Mouse (Mus musculus) forebrain, embryonic 16.5 days (tissue): ENCODE data around the gene Per2. TPM values are rescaled to one million over a fixed set of nuclear protein-coding genes. Genes with fewer than 3 reads are reported as not detected.

ENCODE experiments used
- ATAC-seq: fragments of 200-750 bp; cut with Nextera tagmentation; 2 replicates; pipeline ENCODE4 v1.8.0; 2017; ENCODE audit warnings: mild to moderate bottlenecking, moderate library complexity
- H3K27ac ChIP-seq: fragments of 300-500 bp; sonication (generic); 2 replicates; pipeline ENCODE4 v1.5.1; 2014; ENCODE audit warnings: low read length, control low read depth
- H3K27me3 ChIP-seq: fragments of 300-500 bp; sonication (generic); replicated peaks from 2 replicates; pipeline ENCODE4 v1.6.1; 2014; ENCODE audit warnings: low read length; ENCODE audit not compliant: control insufficient read depth, insufficient read depth
- H3K36me3 ChIP-seq: fragments of 300-500 bp; sonication (generic); 2 replicates; pipeline ENCODE4 v1.6.1; 2014; ENCODE audit not compliant: control insufficient read depth, insufficient read depth
- H3K4me1 ChIP-seq: fragments of 300-500 bp; sonication (generic); replicated peaks from 2 replicates; pipeline ENCODE4 v1.6.1; 2014; ENCODE audit warnings: low read length; ENCODE audit not compliant: control insufficient read depth, insufficient read depth
- H3K4me2 ChIP-seq: fragments of 300-500 bp; sonication (generic); 2 replicates; pipeline ENCODE4 v1.6.1; 2014; ENCODE audit warnings: mild to moderate bottlenecking, low read length, control low read depth
- H3K4me3 ChIP-seq: fragments of 300-500 bp; sonication (generic); replicated peaks from 2 replicates; pipeline ENCODE4 v1.5.1; 2014; ENCODE audit warnings: mild to moderate bottlenecking, low read length, control low read depth
- H3K9ac ChIP-seq: fragments of 300-500 bp; sonication (generic); replicated peaks from 2 replicates; pipeline ENCODE4 v1.6.1; 2014; ENCODE audit warnings: low read depth, low read length, control low read depth
- H3K9me3 ChIP-seq: fragments of 300-500 bp; sonication (generic); 2 replicates; pipeline ENCODE4 v1.6.1; 2016; ENCODE audit warnings: low read length; ENCODE audit not compliant: control insufficient read depth
- WGBS: fragments of 180-500 bp; shearing (Covaris S2); extraction: QIAGEN DNeasy Blood & Tissue Kit; methylation state at CpG from one replicate; pipeline ENCODE4 v1.1.7; 2014; 5-methylcytosine and 5-hydroxymethylcytosine counted together
- polyA plus RNA-seq: library from polyadenylated mRNA; unstranded; fragments of >200 nt; fragmentation: Nextera tagmentation; extraction: Ambion mirVana; gene quantifications from 2 replicates; pipeline ENCODE4 v1.2.1, GENCODE M21; 2015

The Per2 gene
- polyA plus RNA-seq, 1 experiment from 2014 or later, result 5.6 TPM

- H3K4me3 ChIP-seq, result no peak overlapping the region
- H3K9me3 ChIP-seq, result no peaks in the 10 kb centered on the region
- WGBS, result 90% methylated on average over 3 of the region's 3 CpGs
- H3K9ac ChIP-seq, result no peak overlapping the region
- no peak overlapping the region for H3K27ac ChIP-seq
- H3K4me1 ChIP-seq, result peaks cover 39% of the 10 kb centered on the region
- no peak for ATAC-seq
- no peak overlapping the region for H3K4me2 ChIP-seq
- no peaks in the 10 kb centered on the region for H3K36me3 ChIP-seq
- no peaks in the 10 kb centered on the region for H3K27me3 ChIP-seq
Measured at GRCm38 (mm10) chr1:91454927-91455326, 4.2 kb downstream of the Per2 start.

- H3K27ac ChIP-seq, result no peak overlapping the region
- no peaks in the 10 kb centered on the region for H3K27me3 ChIP-seq
- H3K9me3 ChIP-seq, result no peaks in the 10 kb centered on the region
- WGBS, result 94% methylated on average over 3 of the region's 3 CpGs
- no peak for ATAC-seq
- H3K4me3 ChIP-seq, result no peak overlapping the region
- H3K36me3 ChIP-seq, result no peaks in the 10 kb centered on the region
- no peak overlapping the region for H3K9ac ChIP-seq
- peaks cover 36% of the 10 kb centered on the region for H3K4me1 ChIP-seq
- H3K4me2 ChIP-seq, result no peak overlapping the region
Measured at GRCm38 (mm10) chr1:91454366-91454765, 4.8 kb downstream of the Per2 start.

GRCm38 (mm10) chr1:91453932-91454331 lies 5.2 kb downstream of the Per2 start:
- H3K9ac ChIP-seq, result no peak overlapping the region
- ATAC-seq, result no peak
- no peaks in the 10 kb centered on the region for H3K36me3 ChIP-seq
- no peak overlapping the region for H3K4me3 ChIP-seq
- 87% methylated on average over 9 of the region's 9 CpGs for WGBS
- peaks cover 36% of the 10 kb centered on the region for H3K4me1 ChIP-seq
- no peak overlapping the region for H3K27ac ChIP-seq
- H3K9me3 ChIP-seq, result no peaks in the 10 kb centered on the region
- no peak overlapping the region for H3K4me2 ChIP-seq
- H3K27me3 ChIP-seq, result no peaks in the 10 kb centered on the region

- peaks cover 5% of the 10 kb centered on the region; the same call in 1 of the 2 replicates for H3K9me3 ChIP-seq
- H3K27ac ChIP-seq, result no peak overlapping the region
- ATAC-seq, result no peak
- peaks cover 15% of the 10 kb centered on the region for H3K4me1 ChIP-seq
- H3K4me2 ChIP-seq, result no peak overlapping the region
- no peak overlapping the region for H3K4me3 ChIP-seq
- peaks cover 19% of the 10 kb centered on the region for H3K36me3 ChIP-seq
- 83% methylated on average over 5 of the region's 5 CpGs for WGBS
- no peaks in the 10 kb centered on the region for H3K27me3 ChIP-seq
- no peak overlapping the region for H3K9ac ChIP-seq
Measured at GRCm38 (mm10) chr1:91451547-91452084, 7.5 kb downstream of the Per2 start.

- Histone ChIP-seq H3K4me2 (no peak overlapping the region), H3K4me3 (no peak overlapping the region), H3K9me3 (peaks cover 5% of the 10 kb centered on the region; the same call in 1 of the 2 replicates), H3K27ac (no peak overlapping the region), H3K36me3 (peaks cover 19% of the 10 kb centered on the region), H3K4me1 (peaks cover 7% of the 10 kb centered on the region), H3K9ac (no peak overlapping the region), H3K27me3 (no peaks in the 10 kb centered on the region)
- ATAC-seq, result no peak
- 92% methylated on average over 5 of the region's 5 CpGs for WGBS
Measured at GRCm38 (mm10) chr1:91450851-91451250, 8.3 kb downstream of the Per2 start.

GRCm38 (mm10) chr1:91448688-91449087 lies 10.4 kb downstream of the Per2 start:
- Histone ChIP-seq H3K27me3 (no peaks in the 10 kb centered on the region), H3K4me1 (no peaks in the 10 kb centered on the region), H3K27ac (no peak overlapping the region), H3K9ac (no peak overlapping the region), H3K4me2 (no peak overlapping the region), H3K4me3 (no peak overlapping the region), H3K36me3 (peaks cover 25% of the 10 kb centered on the region), H3K9me3 (peaks cover 5% of the 10 kb centered on the region; the same call in 1 of the 2 replicates)
- 95% methylated on average over 10 of the region's 10 CpGs for WGBS
- ATAC-seq, result no peak

GRCm38 (mm10) chr1:91446511-91446910 lies 12.6 kb downstream of the Per2 start:
- H3K4me2 ChIP-seq, result no peak overlapping the region
- H3K9ac ChIP-seq, result no peak overlapping the region
- no peaks in the 10 kb centered on the region for H3K4me1 ChIP-seq
- WGBS, result 94% methylated on average over 4 of the region's 4 CpGs
- ATAC-seq, result no peak
- peaks cover 5% of the 10 kb centered on the region; the same call in 1 of the 2 replicates for H3K9me3 ChIP-seq
- H3K27me3 ChIP-seq, result no peaks in the 10 kb centered on the region
- peaks cover 28% of the 10 kb centered on the region for H3K36me3 ChIP-seq
- no peak overlapping the region for H3K4me3 ChIP-seq
- no peak overlapping the region for H3K27ac ChIP-seq

- no peak overlapping the region for H3K9ac ChIP-seq
- no peak overlapping the region for H3K4me2 ChIP-seq
- ATAC-seq, result no peak
- H3K4me3 ChIP-seq, result no peak overlapping the region
- H3K4me1 ChIP-seq, result no peaks in the 10 kb centered on the region
- H3K9me3 ChIP-seq, result peaks cover 5% of the 10 kb centered on the region; the same call in 1 of the 2 replicates
- H3K36me3 ChIP-seq, result peaks cover 28% of the 10 kb centered on the region
- H3K27me3 ChIP-seq, result no peaks in the 10 kb centered on the region
- 82% methylated on average over 8 of the region's 8 CpGs for WGBS
- no peak overlapping the region for H3K27ac ChIP-seq
Measured at GRCm38 (mm10) chr1:91446060-91446459, 13.1 kb downstream of the Per2 start.

GRCm38 (mm10) chr1:91444841-91445830 lies 14.0 kb downstream of the Per2 start:
- no peak overlapping the region for H3K27ac ChIP-seq
- H3K27me3 ChIP-seq, result no peaks in the 10 kb centered on the region
- no peaks in the 10 kb centered on the region for H3K4me1 ChIP-seq
- H3K9ac ChIP-seq, result no peak overlapping the region
- no peak overlapping the region for H3K4me2 ChIP-seq
- no peak overlapping the region for H3K4me3 ChIP-seq
- ATAC-seq, result no peak
- 93% methylated on average over 17 of the region's 17 CpGs for WGBS
- H3K36me3 ChIP-seq, result peaks cover 28% of the 10 kb centered on the region
- H3K9me3 ChIP-seq, result peaks cover 5% of the 10 kb centered on the region; the same call in 1 of the 2 replicates
